Mouse (Mus musculus) erythroblast, adult 5-6 weeks (primary cell): ENCODE results near the gene Abca15. TPM values are rescaled to one million over a fixed set of nuclear protein-coding genes. Genes with fewer than 3 reads are reported as not detected.
"Not testable (repeated sequence)": the region's sequence is repeated elsewhere in the genome, so short reads cannot be mapped to it uniquely, and the experiment has no call there.

Experiments
- ATAC-seq: replicated peaks from 2 replicates; pipeline ENCODE4 v1.8.0; 2016; ENCODE audit warnings: moderate number of reproducible peaks, mild to moderate bottlenecking, moderate TSS enrichment, inconsistent platforms; ENCODE audit not compliant: poor library complexity, low FRiP score, severe bottlenecking
- total RNA-seq, 2 experiments: library from RNA; stranded (forward) in 1 of 2; stranded (reverse) in 1 of 2; fragments of 150-400 nt in 1 of 2; fragments of 200-764, 138-1000 nt in 1 of 2; gene quantifications; 2 replicates each; pipeline versions ENCODE4 v1.2.3 to v1.2.4; 2015 to 2017; ENCODE audit warnings: low replicate concordance in 2 of 2

The Abca15 gene
- total RNA-seq (2015; ENCODE audit: low replicate concordance) (not detected in 2 replicates), total RNA-seq (2017; ENCODE audit: low replicate concordance) (not detected in 2 replicates)

DNA sequence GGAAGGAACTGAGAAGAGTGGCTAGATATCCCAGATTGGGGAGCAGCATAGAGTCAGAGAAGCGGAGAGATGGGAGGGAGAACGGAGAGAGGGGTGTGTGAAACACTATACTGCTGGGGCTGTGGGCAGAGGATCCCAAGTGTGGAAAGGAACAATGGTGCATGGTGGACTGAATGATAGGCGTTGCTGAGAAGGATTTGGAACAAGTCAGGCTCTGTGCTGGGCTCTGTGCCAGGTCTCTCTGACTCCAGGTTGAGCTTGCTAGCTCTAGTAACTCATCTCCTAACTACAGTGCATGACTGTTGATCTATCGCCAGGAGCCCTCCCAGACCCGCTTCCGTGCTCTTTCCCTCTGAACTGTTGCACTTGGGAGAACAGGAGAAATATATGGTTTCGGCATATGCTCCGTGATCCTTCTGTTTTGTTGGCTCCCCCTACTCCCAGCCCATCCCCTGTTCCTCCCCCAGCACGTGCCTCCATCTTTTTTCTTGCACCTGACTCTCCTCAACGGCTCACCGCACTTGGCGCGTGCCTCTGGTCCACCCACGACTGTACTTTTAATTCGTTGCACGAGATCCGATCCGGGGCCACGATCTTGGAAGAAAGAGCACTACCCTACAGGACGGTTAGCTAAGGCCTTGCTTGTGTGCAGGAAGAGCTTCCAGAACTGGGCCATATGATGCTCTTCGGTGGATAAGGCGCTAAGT lies at the start of gene Abca15:
Abca15 (plus strand) TSS at position 584 of the 707 bp plus-strand sequence.
- ATAC-seq = no peak

DNA sequence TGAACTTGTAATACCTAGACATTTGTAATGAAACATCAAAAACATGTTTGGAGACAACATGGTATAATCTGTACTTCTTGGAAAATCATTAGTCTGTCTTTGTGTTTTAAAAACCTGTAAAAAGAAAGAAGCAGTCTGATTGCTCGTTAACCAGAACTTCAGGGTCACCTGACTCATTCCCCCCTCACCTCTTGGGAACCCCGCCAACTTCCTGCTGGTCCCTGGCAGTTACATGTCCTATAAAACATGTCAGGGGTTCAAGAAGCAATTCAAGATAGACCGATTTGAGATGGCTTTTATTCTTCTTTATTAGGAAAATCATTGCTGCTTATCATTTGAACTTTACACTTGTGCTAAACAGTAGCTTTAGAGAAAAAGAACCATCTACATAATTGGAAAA lies 43.2 kb upstream of the Abca15 start:
- ATAC-seq = no peak

DNA sequence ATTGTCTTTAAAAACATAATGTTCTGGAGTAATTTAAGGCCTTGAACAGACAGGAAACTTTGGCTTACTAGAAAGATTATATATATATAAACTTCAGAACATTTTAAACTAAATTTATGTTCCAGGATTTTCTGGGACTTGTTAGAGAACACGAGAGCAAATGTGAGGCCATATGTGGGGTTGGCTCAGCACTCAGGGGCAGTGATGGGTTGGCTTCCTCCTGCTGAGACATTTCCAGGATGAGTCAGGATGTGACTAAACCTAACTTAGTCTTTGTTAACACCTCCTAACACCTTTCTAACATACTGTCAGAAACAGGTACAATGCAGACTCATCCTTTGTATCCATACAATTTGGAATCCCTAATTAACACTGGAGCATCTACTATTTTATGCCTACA lies 12.4 kb upstream of the Abca15 start:
- ATAC-seq = no peak

DNA sequence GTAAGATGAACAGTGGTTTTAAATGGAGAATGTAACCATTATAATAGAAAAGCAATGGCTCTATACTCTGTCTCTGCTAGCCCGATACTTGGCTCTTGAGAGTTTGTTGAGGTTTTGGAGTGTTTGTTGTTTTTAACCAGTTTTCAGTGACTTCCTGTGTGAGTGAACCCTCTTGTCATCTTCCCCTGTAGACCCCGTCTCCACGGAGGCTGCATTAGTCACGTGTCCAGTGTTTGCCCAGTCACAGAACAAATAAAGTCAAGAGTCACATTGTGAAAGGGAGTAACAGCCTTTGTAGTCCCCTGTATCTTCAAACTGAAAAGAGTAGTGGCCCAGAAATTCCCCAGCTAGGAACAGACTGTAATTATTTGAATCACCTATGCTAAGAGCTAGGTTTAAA lies 5.5 kb upstream of the Abca15 start:
- ATAC-seq = no peak

DNA sequence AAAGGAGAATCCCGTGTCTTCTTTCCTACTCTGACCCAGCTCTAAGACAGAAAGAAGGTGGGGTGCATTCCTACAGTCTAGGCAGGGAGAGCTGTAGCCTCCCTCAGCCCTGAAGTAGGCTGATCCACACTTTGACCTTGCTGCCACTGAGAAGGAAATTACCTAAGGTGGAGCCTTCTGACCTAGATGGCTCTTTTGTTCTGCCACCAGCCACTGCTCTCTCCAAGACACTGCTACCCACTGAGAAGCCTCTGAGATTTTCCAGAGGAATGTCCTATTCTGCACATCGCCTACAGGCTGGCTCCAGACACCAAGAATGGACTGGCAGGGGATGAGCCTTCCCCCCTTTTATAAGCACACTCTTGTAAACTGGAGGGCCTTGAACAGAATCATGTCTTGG lies 2.6 kb upstream of the Abca15 start:
- ATAC-seq = not testable (repeated sequence)

DNA sequence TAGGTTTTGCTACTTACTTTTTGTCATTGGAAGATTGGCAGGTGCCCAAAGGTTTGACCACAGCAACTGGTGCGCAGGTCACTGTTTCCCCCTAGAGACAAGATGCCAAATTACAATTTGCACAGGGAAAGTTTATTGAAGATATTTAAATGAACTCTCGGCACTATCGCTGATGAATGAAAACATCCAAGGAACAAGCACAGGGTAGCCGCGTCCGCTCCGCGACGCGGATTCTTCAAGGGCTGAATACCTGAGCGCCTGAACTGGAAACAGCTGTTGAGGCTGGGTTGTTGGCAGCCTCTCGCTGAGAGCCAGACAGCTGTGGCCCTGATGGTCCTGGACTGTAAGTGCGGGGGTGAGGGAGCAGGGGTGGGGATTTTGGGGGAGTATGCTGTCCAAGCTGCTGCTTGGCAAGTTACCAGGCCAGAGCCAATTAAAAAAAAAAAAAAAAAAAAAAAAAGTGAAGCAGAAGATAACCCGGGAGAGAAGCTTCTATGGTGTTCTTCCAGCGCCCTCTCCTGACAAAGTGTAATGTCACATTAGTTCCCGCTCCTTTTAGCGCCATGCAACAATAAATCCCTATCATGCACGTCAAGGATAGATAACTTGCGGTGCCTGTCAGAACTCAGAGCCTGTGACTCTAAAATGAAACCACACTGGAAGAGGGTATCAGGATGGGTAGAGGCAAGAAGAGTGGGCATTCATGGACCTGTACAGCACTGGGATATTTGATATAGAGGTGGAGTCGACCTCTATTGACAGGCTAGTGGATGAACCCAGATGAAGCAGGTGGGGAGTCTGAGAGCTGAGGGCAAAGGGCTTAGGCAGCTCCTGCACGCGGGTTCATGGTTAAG lies 1.0 kb upstream of the Abca15 start:
- ATAC-seq = no peak

DNA sequence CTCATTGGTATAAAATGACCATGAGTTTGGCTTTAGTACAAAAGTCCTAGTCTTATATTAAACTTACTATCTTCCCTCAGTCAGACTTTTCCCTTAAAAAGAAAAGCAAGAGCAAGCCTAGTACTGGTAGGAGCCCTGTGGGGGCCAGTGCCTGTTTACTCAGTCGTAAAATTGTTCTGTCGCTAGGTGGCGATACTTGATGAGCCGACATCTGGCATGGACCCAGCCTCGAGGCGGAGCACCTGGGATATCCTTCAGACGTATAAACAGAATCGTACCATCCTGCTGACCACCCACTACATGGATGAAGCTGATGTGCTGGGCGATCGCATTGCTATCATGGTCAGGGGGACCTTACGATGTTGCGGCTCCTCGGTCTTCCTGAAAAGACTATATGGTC lies 32.7 kb downstream of the Abca15 start:
- ATAC-seq = no peak

DNA sequence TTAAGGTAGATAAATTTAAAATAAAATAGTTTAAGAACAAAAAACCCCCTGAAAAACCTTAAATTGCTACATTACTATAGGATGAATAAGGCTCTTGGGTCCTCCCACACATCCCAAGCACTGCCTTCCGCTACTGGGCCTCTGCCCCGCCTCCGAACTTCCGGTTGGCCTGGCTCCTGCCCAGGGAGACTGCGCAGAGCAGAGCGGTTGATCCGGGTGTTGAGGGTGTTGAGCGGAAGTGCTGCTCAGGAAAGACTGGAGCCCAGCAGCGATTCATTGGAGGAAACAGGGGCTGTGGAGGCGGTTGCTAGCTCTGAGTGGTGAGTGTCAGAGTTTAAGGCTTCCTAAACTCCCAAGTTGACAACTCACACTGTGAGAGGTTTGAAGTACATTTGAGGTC lies 81.0 kb downstream of the Abca15 start, which contains the start of gene Abca16:
Abca16 (plus strand) TSS at position 201 of the 400 bp plus-strand sequence.
- ATAC-seq = no peak

DNA sequence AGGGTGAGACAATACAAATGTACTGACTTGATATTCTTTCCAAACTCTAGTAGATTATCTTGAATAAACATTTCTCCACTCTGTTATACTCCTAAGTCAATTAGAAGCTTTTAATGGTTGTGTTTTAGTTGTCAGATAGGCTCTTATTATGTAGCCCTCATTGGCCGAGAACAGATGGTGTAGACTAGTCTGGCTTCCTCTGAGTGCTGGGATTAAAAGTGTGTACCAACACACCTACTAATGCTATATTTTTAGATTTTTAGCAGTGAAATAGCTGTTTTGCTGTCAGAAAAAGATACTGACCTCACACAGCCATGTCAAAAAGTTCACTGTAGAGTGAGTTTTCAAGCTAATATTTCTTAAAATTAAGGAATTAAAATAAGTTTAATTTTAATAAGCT lies 83.9 kb downstream of the Abca15 start:
- no peak for ATAC-seq

DNA sequence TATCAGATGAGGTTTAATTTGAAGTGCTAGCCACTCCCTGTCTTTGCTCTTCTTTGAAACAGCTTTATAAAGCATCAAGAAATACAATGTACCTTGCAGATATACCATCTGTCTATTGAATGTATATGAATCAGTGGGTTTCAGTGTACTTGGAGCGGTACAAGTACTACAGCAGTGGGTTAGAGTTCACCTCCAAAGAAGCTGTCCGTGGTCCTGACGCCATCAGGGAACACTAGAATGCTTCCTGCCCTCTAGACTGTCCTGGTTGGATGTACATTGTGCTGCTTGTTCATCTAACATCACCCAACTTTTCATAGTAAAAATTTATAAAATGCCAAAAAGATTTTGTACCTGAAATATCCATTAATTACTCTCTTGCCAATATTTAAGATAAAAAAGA lies 98.2 kb downstream of the Abca15 start:
- no peak for ATAC-seq

DNA sequence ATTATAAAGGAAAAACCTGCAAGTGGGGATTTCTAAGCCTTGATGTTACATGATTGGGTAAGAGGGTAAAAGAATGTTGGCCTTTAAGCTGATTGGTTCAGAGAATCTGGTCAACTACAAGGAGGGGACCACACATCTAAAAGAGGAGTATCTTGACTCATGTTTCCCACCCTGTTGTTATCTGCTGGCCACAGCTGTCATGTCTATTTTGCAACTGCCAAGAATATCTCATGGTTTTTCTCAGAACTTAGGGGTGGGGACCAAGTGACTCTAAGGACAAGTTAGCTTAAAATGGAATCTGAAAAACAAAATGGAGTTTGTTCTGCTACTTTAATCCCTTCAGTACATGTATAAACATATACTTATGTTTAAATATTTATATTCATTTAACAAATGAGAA lies 103.0 kb downstream of the Abca15 start:
- peak; percentile 65; the same call in 1 of the 2 replicates for ATAC-seq

Other genes starting within 250 kb of the Abca15 start
- gene Dnah3, start 233.4 kb upstream of the Abca15 start, total RNA-seq (2015; ENCODE audit: low replicate concordance) = not detected in 2 replicates
- gene Dnah3, start 233.4 kb upstream of the Abca15 start, total RNA-seq (2017; ENCODE audit: low replicate concordance) = not detected in 2 replicates
- gene Tmem159, start 226.3 kb upstream of the Abca15 start, total RNA-seq (2015; ENCODE audit: low replicate concordance) = 0.84 and 1.7 TPM in 2 replicates
- 1.2 TPM in 1 of 2 replicates, not detected in the other for gene Tmem159, start 226.3 kb upstream of the Abca15 start, total RNA-seq (2017; ENCODE audit: low replicate concordance)
- not detected in 2 replicates for gene Zp2, start 183.4 kb upstream of the Abca15 start, total RNA-seq (2015; ENCODE audit: low replicate concordance)
- gene Zp2, start 183.4 kb upstream of the Abca15 start, total RNA-seq (2017; ENCODE audit: low replicate concordance) = not detected in 2 replicates
- gene Anks4b, start 154.8 kb upstream of the Abca15 start, total RNA-seq (2015; ENCODE audit: low replicate concordance) = not detected in 2 replicates
- not detected in 2 replicates for gene Anks4b, start 154.8 kb upstream of the Abca15 start, total RNA-seq (2017; ENCODE audit: low replicate concordance)
- gene Crym, start 126.6 kb upstream of the Abca15 start, total RNA-seq (2015; ENCODE audit: low replicate concordance) = not detected in 2 replicates
- not detected in 2 replicates for gene Crym, start 126.6 kb upstream of the Abca15 start, total RNA-seq (2017; ENCODE audit: low replicate concordance)
- gene Abca14, start 124.7 kb upstream of the Abca15 start, total RNA-seq (2015; ENCODE audit: low replicate concordance) = not detected in 2 replicates
- not detected in 2 replicates for gene Abca14, start 124.7 kb upstream of the Abca15 start, total RNA-seq (2017; ENCODE audit: low replicate concordance)
- not detected in 2 replicates for gene Abca16, start 81.0 kb downstream of the Abca15 start, total RNA-seq (2015; ENCODE audit: low replicate concordance)
- gene Abca16, start 81.0 kb downstream of the Abca15 start, total RNA-seq (2017; ENCODE audit: low replicate concordance) = not detected in 2 replicates